Mouse (Mus musculus) cerebellum, adult 9-10 months (tissue): ENCODE results near the gene Ush2a.

Source experiments
- DNase-seq: peaks from one replicate; pipeline ENCODE4 v3.0.0; 2022

Gene Ush2a

DNA sequence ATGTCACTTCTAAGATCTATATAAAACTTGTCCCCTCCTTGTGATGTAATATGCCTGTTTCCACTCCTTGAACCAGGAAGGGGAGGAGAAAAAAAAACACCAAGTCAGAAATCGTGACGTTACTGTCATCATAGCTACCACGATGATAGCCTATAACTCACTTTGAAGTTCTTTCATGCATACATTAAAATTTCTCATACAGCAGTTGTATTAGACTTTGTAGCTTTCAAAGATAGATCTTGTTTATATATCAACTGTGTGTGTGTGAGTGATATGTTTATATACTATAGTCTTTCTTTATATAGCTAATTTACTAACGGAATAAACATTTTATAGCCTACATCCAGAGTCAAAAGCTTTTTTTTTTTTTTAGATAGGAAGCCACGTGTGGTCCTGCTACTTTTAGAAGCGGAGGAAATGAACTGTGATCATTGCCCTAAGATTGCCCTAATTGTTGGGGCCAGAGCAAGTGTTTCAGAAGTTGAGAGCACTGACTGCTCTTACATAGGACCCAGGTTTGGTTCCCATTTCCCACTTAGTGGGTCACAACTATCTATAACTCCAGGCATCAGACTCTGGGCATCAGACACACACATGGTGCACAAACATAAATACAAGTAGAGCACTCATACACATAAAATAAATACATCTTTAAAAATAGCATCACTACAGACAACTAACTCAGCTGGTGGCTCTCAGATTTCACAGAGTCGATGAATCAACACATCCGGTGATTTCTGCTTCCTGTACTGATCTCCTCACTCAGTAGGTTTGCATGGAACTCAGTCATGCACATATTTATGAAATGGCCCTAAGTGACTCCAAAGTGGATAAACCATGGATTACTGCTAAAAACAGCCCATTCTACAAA lies 413.1 kb downstream of the Ush2a start:
- no peak for DNase-seq

DNA sequence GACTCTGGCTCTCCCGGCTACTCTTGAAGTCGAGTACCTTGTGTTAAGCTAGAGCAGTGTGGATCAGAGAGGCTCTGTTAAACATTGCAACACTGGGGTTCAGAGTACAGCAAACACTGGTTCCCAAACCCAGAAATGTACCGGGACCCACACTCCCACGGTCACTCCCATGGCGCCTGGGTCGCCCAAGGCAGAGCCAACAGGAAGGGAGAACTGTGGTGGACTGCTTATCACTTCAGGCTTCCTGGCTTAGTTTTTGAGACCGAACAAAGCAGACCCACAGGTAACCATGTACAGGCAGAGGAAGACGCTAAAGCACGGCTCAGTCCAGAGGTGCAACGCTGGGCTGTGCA lies 413.7 kb downstream of the Ush2a start:
- no peak for DNase-seq

GRCm38 (mm10) chr1:188678189-188678588 lies 416.4 kb downstream of the Ush2a start:
- DNase-seq: no peak

DNA sequence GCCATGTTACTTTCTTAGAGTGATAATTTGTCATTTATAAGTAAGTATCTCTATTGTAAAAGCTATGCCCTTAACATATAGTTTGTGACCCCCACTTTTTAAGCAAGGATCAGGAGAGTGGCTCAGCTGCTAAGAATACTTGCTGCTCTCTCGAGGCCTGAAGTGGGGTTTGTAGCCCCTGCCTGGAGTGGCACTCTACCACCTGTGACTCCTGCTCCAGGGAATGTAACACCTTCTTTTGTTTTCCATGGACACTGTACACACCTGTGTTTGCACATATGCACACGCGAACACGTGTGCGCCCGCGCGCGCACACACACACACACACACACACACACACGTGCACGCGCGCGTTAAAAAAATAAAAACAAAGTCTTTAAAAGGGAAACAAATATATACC lies 424.5 kb downstream of the Ush2a start:
- no peak for DNase-seq

DNA sequence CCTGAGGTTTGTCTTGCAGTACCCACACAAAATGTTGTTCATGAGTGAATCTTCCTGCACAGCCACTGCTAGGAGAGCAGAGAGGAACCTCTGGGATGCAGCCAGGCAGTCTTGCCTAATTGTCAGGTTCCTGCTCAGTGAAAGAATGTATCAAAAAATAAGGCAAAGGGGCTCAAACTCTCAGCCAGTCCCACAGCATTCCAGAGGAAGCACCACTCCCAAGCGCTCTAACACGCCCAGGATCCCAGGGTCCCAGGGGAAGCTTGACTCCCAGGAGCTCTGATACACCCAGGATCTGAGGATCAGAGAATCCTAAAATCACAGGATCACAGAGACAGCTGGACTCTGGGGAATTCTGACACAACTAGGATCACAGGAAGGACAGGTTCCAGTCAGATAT lies 434.5 kb downstream of the Ush2a start:
- DNase-seq: no peak

GRCm38 (mm10) chr1:188708176-188708575 lies 446.4 kb downstream of the Ush2a start:
- DNase-seq: no peak

DNA sequence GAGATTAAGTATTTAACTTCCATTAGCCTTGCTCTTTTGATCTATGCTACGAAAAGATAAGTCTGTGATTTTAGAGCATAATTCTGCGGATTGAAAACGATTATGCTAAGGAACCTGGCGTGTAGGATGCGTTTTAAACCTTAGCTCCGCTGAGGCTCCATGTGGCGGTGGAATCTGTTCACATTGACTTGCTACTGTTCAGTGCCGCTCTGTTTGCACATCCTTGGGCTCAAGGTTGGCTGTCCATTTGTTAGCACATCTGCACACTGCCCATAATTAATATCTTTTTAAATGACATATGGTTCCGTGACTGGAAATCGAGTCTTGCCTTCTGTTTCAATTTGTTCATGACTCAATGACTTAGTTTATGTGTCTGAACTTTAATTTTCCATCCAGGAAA lies 446.9 kb downstream of the Ush2a start:
- DNase-seq: no peak

GRCm38 (mm10) chr1:188714131-188714530 lies 452.3 kb downstream of the Ush2a start:
- DNase-seq: no peak

GRCm38 (mm10) chr1:188714941-188715340 lies 453.1 kb downstream of the Ush2a start:
- DNase-seq: no peak

DNA sequence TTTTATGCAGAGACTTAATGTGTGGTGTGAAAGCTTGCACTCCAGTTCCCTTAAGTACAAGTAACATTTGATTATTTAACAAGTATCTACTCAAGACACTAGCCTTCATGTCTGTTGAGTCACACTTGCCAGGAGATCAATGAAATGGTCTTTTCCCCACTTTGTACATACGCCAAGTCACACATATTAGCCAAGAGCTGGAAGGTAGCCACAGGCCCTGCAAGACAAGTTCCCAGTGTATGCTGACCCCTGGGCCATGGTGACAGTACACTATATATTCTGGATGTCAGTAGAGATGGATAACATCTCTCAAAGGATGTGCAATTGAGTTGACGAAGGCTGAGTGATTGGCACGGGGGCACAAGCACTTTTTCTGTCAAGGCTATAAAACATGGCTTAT lies 455.1 kb downstream of the Ush2a start:
- no peak for DNase-seq

GRCm38 (mm10) chr1:188725122-188725995 lies 463.5 kb downstream of the Ush2a start:
- DNase-seq: no peak

DNA sequence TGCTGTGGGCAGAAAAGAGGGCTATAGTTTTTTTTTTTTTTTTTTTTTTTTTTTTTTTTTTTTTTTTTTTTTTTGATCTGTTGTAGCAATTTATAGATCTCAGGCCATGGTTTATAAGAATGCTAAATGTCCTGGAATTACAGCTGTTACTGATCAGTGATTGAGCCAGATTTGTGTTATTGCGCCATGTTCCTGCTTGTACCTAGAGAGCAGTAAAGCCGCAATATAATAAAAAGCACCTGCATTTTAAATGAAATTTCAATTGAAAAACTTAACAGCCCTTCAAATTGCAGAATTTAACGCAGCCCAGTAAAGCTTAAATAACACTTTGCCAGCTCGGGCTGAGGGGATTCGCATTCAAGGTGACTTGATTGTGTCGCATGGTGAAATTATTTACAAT lies 465.1 kb downstream of the Ush2a start:
- DNase-seq: no peak

- DNase-seq: peak; percentile 7
Observed at GRCm38 (mm10) chr1:188728625-188729024, 466.8 kb downstream of the Ush2a start.

GRCm38 (mm10) chr1:188729179-188729578 lies 467.4 kb downstream of the Ush2a start:
- DNase-seq: no peak

GRCm38 (mm10) chr1:188734741-188735266 lies 473.0 kb downstream of the Ush2a start:
- no peak for DNase-seq

GRCm38 (mm10) chr1:188742971-188743370 lies 481.1 kb downstream of the Ush2a start:
- no peak for DNase-seq

- no peak for DNase-seq
Observed at GRCm38 (mm10) chr1:188755031-188755430, 493.2 kb downstream of the Ush2a start.

- DNase-seq: no peak
Observed at GRCm38 (mm10) chr1:188760515-188760914, 498.7 kb downstream of the Ush2a start.

DNA sequence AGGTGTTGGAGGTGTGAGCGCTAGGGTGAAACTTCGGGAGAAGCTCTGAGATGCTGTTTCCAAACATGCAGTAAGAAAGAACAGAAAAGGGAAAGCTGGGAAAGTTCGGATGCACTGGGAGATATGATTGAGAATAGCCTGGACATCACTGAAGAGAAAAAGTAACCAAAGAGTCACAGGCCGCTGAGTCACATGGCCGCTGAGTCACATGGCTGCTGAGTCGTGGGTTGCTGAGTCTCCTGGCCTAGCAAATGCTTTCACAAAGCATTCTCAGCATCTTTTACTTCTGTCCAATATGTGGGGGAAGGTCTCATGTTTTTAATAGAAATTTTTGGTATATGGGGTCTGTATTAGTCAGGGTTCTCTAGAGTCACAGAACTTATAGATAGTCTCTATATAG lies 500.6 kb downstream of the Ush2a start:
- DNase-seq: no peak

GRCm38 (mm10) chr1:188763761-188764160 lies 501.9 kb downstream of the Ush2a start:
- no peak for DNase-seq

GRCm38 (mm10) chr1:188770828-188771227 lies 509.0 kb downstream of the Ush2a start:
- no peak for DNase-seq

DNA sequence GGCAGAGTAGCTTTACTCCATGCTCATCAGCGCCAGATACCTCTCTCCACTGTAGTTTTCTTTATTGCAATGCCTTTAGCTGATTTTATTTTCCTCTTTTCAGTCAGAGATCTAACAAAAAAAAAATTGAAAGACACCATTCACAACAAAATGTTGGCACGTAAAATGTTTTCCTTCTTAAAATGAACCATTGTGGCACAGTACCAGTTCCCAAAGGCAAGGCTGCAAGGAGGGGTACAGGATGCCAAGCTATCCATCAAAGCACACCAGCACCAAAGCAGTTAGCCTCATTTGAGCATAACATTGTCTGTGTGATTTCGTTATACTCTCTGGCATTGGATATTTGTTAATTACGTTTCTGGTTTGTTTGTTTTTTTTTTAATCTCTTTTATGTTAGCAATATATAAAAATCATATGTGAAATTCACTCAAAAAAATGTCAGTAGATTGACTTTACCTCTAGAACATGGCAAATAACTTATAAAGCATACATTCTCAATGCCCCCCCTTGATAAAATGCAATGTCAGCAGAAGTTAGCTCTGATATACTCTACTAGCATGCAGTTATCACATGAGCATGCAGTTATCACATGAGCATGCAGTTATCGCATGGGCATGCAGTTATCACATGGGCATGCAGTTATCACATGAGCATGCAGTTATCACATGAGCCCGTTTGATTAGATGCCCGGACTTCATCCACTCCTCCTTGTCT lies 510.9 kb downstream of the Ush2a start:
- no peak for DNase-seq

- DNase-seq: no peak
Observed at GRCm38 (mm10) chr1:188773631-188774030, 511.8 kb downstream of the Ush2a start.
